Mouse (Mus musculus): Measurements from ENCODE around the gene Sipa1l3. TPM values are rescaled to one million over a fixed set of nuclear protein-coding genes. Genes with fewer than 3 reads are reported as not detected.

Gene Sipa1l3
- polyA plus RNA-seq, 1 experiment from 2014 or later = 16.8 TPM

- Histone ChIP-seq H3K27me3 (no peaks in the 10 kb centered on the region), H3K36me3 (no peaks in the 10 kb centered on the region), H3K27ac (replicated peaks) (0 out of 2 replicates have a peak overlapping the region, but pooled peaks have one; percentile 3), H3K4me2 (no peak overlapping the region), H3K9me3 (no peaks in the 10 kb centered on the region), H3K4me3 (no peak overlapping the region), H3K9ac (no peak overlapping the region), H3K4me1 (replicated peaks) (peaks cover 41% of the 10 kb centered on the region)
- no peak for ATAC-seq (ENCODE audit: low read depth)
- WGBS = 70% methylated on average over 7 of the region's 7 CpGs
Measured at GRCm38 (mm10) chr7:29469602-29470344, 48.7 kb downstream of the Sipa1l3 start.

GRCm38 (mm10) chr7:29468593-29468992 lies 49.8 kb downstream of the Sipa1l3 start:
- no peak overlapping the region for H3K9ac ChIP-seq
- H3K4me2 ChIP-seq = no peak overlapping the region
- H3K27me3 ChIP-seq = no peaks in the 10 kb centered on the region
- no peak for ATAC-seq (ENCODE audit: low read depth)
- no peaks in the 10 kb centered on the region for H3K9me3 ChIP-seq
- H3K4me1 ChIP-seq (replicated peaks) = peaks cover 46% of the 10 kb centered on the region
- no peak overlapping the region for H3K4me3 ChIP-seq
- WGBS = 89% methylated on average over 5 of the region's 5 CpGs
- H3K27ac ChIP-seq (replicated peaks) = no peak overlapping the region
- H3K36me3 ChIP-seq = no peaks in the 10 kb centered on the region

- H3K9ac ChIP-seq = no peak overlapping the region
- H3K4me2 ChIP-seq = no peak overlapping the region
- H3K9me3 ChIP-seq = no peaks in the 10 kb centered on the region
- H3K36me3 ChIP-seq = no peaks in the 10 kb centered on the region
- no peak for ATAC-seq (ENCODE audit: low read depth)
- WGBS = 72% methylated on average over 10 of the region's 10 CpGs
- no peaks in the 10 kb centered on the region for H3K27me3 ChIP-seq
- no peak overlapping the region for H3K27ac ChIP-seq (replicated peaks)
- H3K4me3 ChIP-seq = no peak overlapping the region
- H3K4me1 ChIP-seq (replicated peaks) = peaks cover 33% of the 10 kb centered on the region
Measured at GRCm38 (mm10) chr7:29466585-29466984, 51.9 kb downstream of the Sipa1l3 start.

- Histone ChIP-seq H3K4me2 (no peak overlapping the region), H3K4me1 (replicated peaks) (peaks cover 24% of the 10 kb centered on the region), H3K27ac (replicated peaks) (no peak overlapping the region), H3K4me3 (no peak overlapping the region), H3K9me3 (no peaks in the 10 kb centered on the region), H3K36me3 (no peaks in the 10 kb centered on the region), H3K27me3 (no peaks in the 10 kb centered on the region), H3K9ac (no peak overlapping the region)
- WGBS = 84% methylated on average over 4 of the region's 4 CpGs
- no peak for ATAC-seq (ENCODE audit: low read depth)
Measured at GRCm38 (mm10) chr7:29465736-29466135, 52.7 kb downstream of the Sipa1l3 start.

- Histone ChIP-seq H3K9me3 (no peaks in the 10 kb centered on the region), H3K27me3 (no peaks in the 10 kb centered on the region), H3K4me3 (no peak overlapping the region), H3K4me2 (no peak overlapping the region), H3K9ac (no peak overlapping the region), H3K27ac (replicated peaks) (no peak overlapping the region), H3K36me3 (no peaks in the 10 kb centered on the region), H3K4me1 (replicated peaks) (peaks cover 11% of the 10 kb centered on the region; the same call in 1 of the 2 replicates)
- no peak for ATAC-seq (ENCODE audit: low read depth)
- WGBS = 79% methylated on average over 3 of the region's 3 CpGs
Measured at GRCm38 (mm10) chr7:29462820-29463219, 55.6 kb downstream of the Sipa1l3 start.

- no peak overlapping the region for H3K27ac ChIP-seq (replicated peaks)
- H3K4me2 ChIP-seq = no peak overlapping the region
- no peak overlapping the region for H3K9ac ChIP-seq
- H3K27me3 ChIP-seq = no peaks in the 10 kb centered on the region
- no peak overlapping the region for H3K4me3 ChIP-seq
- H3K4me1 ChIP-seq (replicated peaks) = peaks cover 11% of the 10 kb centered on the region; the same call in 1 of the 2 replicates
- no peaks in the 10 kb centered on the region for H3K9me3 ChIP-seq
- no peaks in the 10 kb centered on the region for H3K36me3 ChIP-seq
- WGBS = 95% methylated on average over 5 of the region's 5 CpGs
- no peak for ATAC-seq (ENCODE audit: low read depth)
Measured at GRCm38 (mm10) chr7:29462178-29462577, 56.3 kb downstream of the Sipa1l3 start.

- H3K9me3 ChIP-seq = no peaks in the 10 kb centered on the region
- no peak overlapping the region for H3K4me2 ChIP-seq
- no peak overlapping the region for H3K9ac ChIP-seq
- no peak for ATAC-seq (ENCODE audit: low read depth)
- H3K4me1 ChIP-seq (replicated peaks) = peaks cover 11% of the 10 kb centered on the region; the same call in 1 of the 2 replicates
- 81% methylated on average over 10 of the region's 10 CpGs for WGBS
- H3K27ac ChIP-seq (replicated peaks) = no peak overlapping the region; the same call in 1 of the 2 replicates
- H3K36me3 ChIP-seq = no peaks in the 10 kb centered on the region
- no peak overlapping the region for H3K4me3 ChIP-seq
- no peaks in the 10 kb centered on the region for H3K27me3 ChIP-seq
Measured at GRCm38 (mm10) chr7:29461557-29461956, 56.9 kb downstream of the Sipa1l3 start.

- H3K4me3 ChIP-seq = no peak overlapping the region
- H3K9ac ChIP-seq = no peak overlapping the region
- H3K4me2 ChIP-seq = no peak overlapping the region
- H3K4me1 ChIP-seq (replicated peaks) = peaks cover 12% of the 10 kb centered on the region
- WGBS = 86% methylated on average over 14 of the region's 14 CpGs
- no peak for ATAC-seq (ENCODE audit: low read depth)
- H3K27ac ChIP-seq (replicated peaks) = no peak overlapping the region
- H3K27me3 ChIP-seq = no peaks in the 10 kb centered on the region
- H3K36me3 ChIP-seq = no peaks in the 10 kb centered on the region
- H3K9me3 ChIP-seq = no peaks in the 10 kb centered on the region
Measured at GRCm38 (mm10) chr7:29458889-29459740, 59.3 kb downstream of the Sipa1l3 start.

GRCm38 (mm10) chr7:29457772-29458171 lies 60.7 kb downstream of the Sipa1l3 start:
- Histone ChIP-seq H3K27ac (replicated peaks) (no peak overlapping the region), H3K4me1 (replicated peaks) (peaks cover 19% of the 10 kb centered on the region), H3K27me3 (no peaks in the 10 kb centered on the region), H3K4me3 (no peak overlapping the region), H3K4me2 (no peak overlapping the region), H3K9me3 (no peaks in the 10 kb centered on the region), H3K9ac (no peak overlapping the region), H3K36me3 (no peaks in the 10 kb centered on the region)
- WGBS = 76% methylated on average over 6 of the region's 6 CpGs
- ATAC-seq (ENCODE audit: low read depth) = no peak

GRCm38 (mm10) chr7:29456716-29457115 lies 61.7 kb downstream of the Sipa1l3 start:
- no peak overlapping the region for H3K27ac ChIP-seq (replicated peaks)
- peaks cover 29% of the 10 kb centered on the region for H3K4me1 ChIP-seq (replicated peaks)
- WGBS = 91% methylated on average over 9 of the region's 9 CpGs
- no peak for ATAC-seq (ENCODE audit: low read depth)
- H3K27me3 ChIP-seq = no peaks in the 10 kb centered on the region
- H3K9ac ChIP-seq = no peak overlapping the region
- no peaks in the 10 kb centered on the region for H3K36me3 ChIP-seq
- H3K9me3 ChIP-seq = no peaks in the 10 kb centered on the region
- no peak overlapping the region for H3K4me2 ChIP-seq
- H3K4me3 ChIP-seq = no peak overlapping the region

- Histone ChIP-seq H3K9ac (no peak overlapping the region), H3K9me3 (no peaks in the 10 kb centered on the region), H3K4me1 (replicated peaks) (peaks cover 29% of the 10 kb centered on the region), H3K36me3 (no peaks in the 10 kb centered on the region), H3K4me3 (no peak overlapping the region), H3K4me2 (no peak overlapping the region), H3K27ac (replicated peaks) (no peak overlapping the region), H3K27me3 (no peaks in the 10 kb centered on the region)
- ATAC-seq (ENCODE audit: low read depth) = no peak
- WGBS = 73% methylated on average over 6 of the region's 6 CpGs
Measured at GRCm38 (mm10) chr7:29455591-29455990, 62.9 kb downstream of the Sipa1l3 start.

- H3K4me1 ChIP-seq (replicated peaks) = peaks cover 29% of the 10 kb centered on the region
- no peaks in the 10 kb centered on the region for H3K27me3 ChIP-seq
- no peak overlapping the region for H3K4me2 ChIP-seq
- no peak overlapping the region for H3K4me3 ChIP-seq
- no peak overlapping the region for H3K9ac ChIP-seq
- no peak overlapping the region for H3K27ac ChIP-seq (replicated peaks)
- H3K36me3 ChIP-seq = no peaks in the 10 kb centered on the region
- WGBS = 76% methylated on average over 7 of the region's 7 CpGs
- no peak for ATAC-seq (ENCODE audit: low read depth)
- H3K9me3 ChIP-seq = no peaks in the 10 kb centered on the region
Measured at GRCm38 (mm10) chr7:29454965-29455364, 63.5 kb downstream of the Sipa1l3 start.
